Mouse (Mus musculus) hematopoietic stem cell, adult 5-6 weeks (primary cell): ENCODE data around the gene Ptk6. TPM values are rescaled to one million over a fixed set of nuclear protein-coding genes. Genes with fewer than 3 reads are reported as not detected.

Experiments
- ATAC-seq, 2 experiments: fragments of 125-278 bp in 1 of 2; replicated peaks in 1 of 2; 2 replicates each; pipeline ENCODE4 v1.8.0; 2016 to 2017; ENCODE audit warnings: inconsistent platforms in 2 of 2, mild to moderate bottlenecking in 2 of 2, moderate number of reproducible peaks in 2 of 2, low read depth in 1 of 2, moderate TSS enrichment in 1 of 2; ENCODE audit not compliant: low FRiP score in 2 of 2, poor library complexity in 2 of 2, severe bottlenecking in 2 of 2, insufficient read depth in 1 of 2, low TSS enrichment in 1 of 2
- total RNA-seq: library from RNA; stranded (forward); fragments of 172-1452, 232-1000 nt; gene quantifications from 2 replicates; pipeline ENCODE4 v1.2.3, GENCODE M21; 2017

Ptk6 gene
- total RNA-seq, 1 experiment from 2014 or later, result not detected

DNA sequence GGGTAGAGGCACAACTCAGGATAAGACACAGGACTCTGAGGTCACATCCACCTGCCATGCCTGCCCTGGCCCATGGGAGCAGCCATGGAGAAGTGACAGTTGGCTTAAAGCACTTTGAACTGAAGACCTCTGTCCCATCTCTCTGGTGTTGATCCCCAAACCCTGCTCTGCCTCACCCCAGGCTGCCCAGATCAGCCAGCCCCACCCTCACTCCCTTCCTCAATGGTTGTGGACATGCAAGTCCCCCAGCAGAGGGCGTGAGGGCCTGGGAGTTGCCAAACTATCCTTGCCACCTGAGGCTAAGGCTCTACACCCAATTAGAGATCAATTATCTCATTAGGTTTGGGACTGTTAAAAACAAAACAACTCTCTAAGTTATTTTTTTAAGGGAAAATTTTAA is 48.8 kb downstream of the Ptk6 start:
- ATAC-seq, result 0 out of 4 replicates have a peak, but pooled peaks of 1 of the 2 experiments have one; percentile 33

- ATAC-seq, result no peak
Measured at GRCm38 (mm10) chr2:181153131-181153530, 49.5 kb downstream of the Ptk6 start.

DNA sequence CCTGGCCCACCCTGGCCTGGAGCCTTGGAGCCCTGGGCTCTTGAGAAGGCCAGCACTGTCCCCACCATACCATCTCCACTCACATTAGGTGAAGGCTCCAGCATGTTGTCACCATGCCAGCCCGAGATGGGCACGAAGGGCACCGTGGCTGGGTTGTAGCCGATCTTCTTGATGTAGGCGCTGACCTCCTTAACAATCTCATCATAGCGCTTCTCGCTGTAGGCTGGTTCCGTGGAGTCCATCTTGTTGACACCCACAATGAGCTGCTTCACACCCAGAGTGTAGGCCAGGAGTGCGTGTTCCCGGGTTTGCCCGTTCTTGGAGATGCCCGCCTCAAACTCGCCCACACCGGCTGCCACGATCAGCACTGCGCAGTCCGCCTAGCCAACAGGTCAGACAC is 49.9 kb downstream of the Ptk6 start:
- ATAC-seq, result no peak

DNA sequence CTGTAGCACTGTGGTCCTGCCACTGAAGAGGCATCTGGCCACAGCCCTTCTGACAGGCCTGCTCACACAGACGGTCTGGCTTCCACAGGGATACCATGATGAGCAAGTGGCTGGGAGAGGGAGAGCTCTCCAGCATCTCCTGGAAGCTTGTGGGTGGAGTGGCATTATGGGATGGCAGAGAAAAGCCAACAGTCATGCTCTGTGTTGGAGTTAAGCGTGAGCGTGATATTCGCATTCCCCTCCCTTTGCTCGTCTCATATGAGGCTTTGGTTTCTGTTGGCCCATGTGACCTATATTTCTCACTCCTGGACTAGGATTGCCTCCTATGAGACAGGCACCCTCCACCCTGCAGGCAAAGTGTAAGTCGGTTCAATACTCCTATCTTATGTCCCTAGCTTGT is 52.3 kb downstream of the Ptk6 start:
- ATAC-seq, result no peak

DNA sequence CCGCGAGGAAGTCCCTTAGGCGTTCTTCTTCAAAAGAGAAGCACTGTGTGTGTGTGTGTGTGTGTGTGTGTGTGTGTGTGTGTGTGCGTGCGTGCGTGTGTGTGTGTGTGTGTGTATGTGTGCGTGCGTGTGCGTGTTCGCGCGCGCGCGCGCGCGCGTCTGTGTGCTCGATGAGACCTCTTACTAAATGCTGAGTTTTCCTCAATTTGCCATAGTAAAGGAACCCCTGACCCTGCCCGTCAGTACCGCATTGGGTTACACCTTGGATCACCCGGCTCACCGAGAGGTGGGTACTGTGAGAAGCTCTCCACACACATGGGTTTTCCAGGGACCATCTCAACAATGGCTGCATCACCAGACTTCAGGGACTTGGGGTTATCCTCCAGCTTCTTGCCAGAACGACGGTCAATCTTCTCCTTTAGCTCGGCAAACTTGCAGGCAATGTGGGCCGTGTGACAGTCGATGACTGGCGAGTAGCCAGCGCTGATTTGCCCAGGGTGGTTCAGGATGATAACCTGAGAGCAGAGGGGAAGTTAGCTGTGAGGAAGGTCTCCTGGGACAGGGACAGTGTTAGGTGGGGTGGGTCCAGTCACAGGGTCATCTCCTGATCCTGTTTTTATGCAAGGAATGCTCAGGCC is 54.2 kb downstream of the Ptk6 start:
- no peak for ATAC-seq

DNA sequence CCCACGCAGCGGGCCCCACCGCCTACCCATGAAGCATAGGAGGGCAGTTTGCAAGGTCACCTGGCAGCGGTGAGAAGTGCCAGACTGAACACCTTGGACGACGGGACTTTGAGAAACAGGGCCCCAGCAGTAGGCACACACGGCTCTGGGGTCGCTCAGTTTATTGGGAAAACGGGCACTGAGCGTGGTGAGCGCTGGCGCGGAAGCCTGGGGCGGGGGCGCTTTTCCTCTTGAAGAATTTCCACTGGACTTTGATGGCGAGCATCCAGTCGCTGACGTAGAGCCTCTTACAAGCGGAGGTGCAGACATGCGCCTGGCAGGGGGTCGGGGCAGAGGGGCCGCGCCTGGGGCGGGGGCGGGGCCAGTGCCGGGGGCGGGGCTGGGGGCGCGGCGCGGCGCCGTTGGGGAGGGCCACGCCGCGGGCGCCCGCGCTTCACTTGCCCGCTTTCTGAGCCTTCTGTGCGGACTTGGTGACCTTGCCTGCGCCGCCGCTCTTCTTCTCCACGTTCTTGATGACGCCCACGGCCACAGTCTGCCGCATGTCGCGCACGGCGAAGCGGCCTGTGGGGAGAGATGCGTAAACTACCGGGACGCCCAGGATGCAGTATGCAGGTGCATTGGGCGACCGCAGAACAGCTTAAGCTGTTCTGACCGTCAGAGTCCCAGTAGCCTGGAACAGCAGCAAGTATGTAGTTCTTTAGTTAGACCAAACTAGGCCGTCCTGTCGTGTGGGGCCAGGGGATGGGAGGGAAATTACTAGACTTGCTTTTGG is 54.9 kb downstream of the Ptk6 start:
- 0 out of 4 replicates have a peak, but pooled peaks of 1 of the 2 experiments have one; percentile 20 for ATAC-seq

DNA sequence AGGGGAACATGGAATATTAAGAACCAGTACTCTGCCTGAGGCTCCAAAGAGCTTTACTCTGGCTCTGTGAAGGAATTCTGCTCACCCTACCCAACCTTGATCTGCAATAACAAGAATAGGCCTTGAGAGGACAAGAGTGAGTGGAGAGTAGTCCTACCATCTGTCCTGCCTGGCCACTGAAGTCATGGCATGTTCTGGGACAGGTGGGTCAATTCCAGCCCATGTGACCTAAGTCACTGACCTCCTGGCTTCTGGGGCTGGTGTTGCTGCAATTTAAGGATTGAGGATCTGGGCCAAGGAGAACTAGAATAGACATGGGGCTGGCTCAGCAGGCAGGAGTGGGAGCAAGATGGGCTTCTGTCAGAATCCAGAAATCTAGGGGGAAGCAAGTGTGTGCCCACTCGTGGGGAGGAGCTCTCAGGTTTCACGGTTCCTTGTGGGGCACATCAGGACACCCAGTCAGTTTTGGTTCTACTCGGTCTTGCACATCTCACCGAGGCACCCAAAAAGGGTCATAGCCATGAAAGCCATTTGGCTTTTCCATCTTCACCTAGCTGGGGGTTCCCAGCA is 55.5 kb downstream of the Ptk6 start:
- ATAC-seq, result no peak

DNA sequence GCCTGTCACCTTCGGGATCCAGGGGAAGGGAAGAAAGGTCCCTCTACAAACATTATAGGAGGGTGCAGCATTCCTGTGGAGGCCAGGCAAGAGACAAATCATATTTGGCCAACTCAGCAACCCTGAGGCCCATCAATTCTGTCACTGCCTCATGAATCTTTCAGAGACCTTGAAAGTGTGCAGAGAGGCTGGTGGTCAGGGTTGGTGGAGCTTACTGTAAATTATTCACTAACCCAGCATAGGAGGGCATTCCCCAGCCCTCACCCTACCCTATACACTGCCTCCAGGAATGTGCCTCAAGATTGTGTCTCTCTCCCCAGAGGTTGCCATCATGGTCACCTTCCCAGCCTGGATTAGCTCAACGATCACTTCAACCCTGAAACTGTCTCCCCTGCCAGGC is 57.9 kb downstream of the Ptk6 start:
- ATAC-seq, result no peak

Other genes with a start within 250 kb of the Ptk6 start
- gene Nkain4, start 248.1 kb downstream of the Ptk6 start, total RNA-seq, result not detected in 2 replicates
- 27.6 and 44.8 TPM in 2 replicates for gene Arfgap1, start 235.6 kb downstream of the Ptk6 start, total RNA-seq
- 0.45 TPM in 1 of 2 replicates, not detected in the other for gene Col20a1, start 216.3 kb downstream of the Ptk6 start, total RNA-seq
- gene Chrna4, start 159.2 kb downstream of the Ptk6 start, total RNA-seq, result not detected in 2 replicates
- gene Kcnq2, start 67.5 kb downstream of the Ptk6 start, total RNA-seq, result not detected in 2 replicates
- not detected in 2 replicates for gene Eef1a2, start 45.8 kb downstream of the Ptk6 start, total RNA-seq
- 128 and 168 TPM in 2 replicates for gene Ppdpf, start 15.5 kb downstream of the Ptk6 start, total RNA-seq
- 0.25 TPM in 1 of 2 replicates, not detected in the other for gene Srms, start 10.4 kb upstream of the Ptk6 start, total RNA-seq
- 0.63 TPM in 1 of 2 replicates, not detected in the other for gene Fndc11, start 17.2 kb upstream of the Ptk6 start, total RNA-seq
- 12.4 and 16.3 TPM in 2 replicates for gene Helz2, start 39.2 kb upstream of the Ptk6 start, total RNA-seq
- 14.8 and 16.9 TPM in 2 replicates for gene Gmeb2, start 85.2 kb upstream of the Ptk6 start, total RNA-seq
- not detected in 2 replicates for gene Stmn3, start 111.7 kb upstream of the Ptk6 start, total RNA-seq
- 46.8 and 56.7 TPM in 2 replicates for gene Rtel1, start 117.0 kb upstream of the Ptk6 start, total RNA-seq
- 48.8 and 55.8 TPM in 2 replicates for gene Zgpat, start 162.1 kb upstream of the Ptk6 start, total RNA-seq
- 54.9 and 75.9 TPM in 2 replicates for gene Arfrp1, start 162.6 kb upstream of the Ptk6 start, total RNA-seq
- 32.4 and 36.1 TPM in 2 replicates for gene Lime1, start 177.3 kb upstream of the Ptk6 start, total RNA-seq